Mouse (Mus musculus) stomach, embryonic 14.5 days (tissue): ENCODE measurements around the gene Grik1. TPM values are rescaled to one million over a fixed set of nuclear protein-coding genes. Genes with fewer than 3 reads are reported as not detected.
A peak's percentile ranks its signal among the peaks of the same experiment; 100 is the strongest.

Source experiments
- ATAC-seq: fragments of 200-750 bp; cut with Nextera tagmentation; 2 replicates; pipeline ENCODE4 v1.8.0; 2017; ENCODE audit warnings: low read depth, moderate TSS enrichment; ENCODE audit not compliant: insufficient number of reproducible peaks, insufficient read depth, low FRiP score
- H3K27ac ChIP-seq: fragments of 300-500 bp; sonication (generic); 2 replicates; pipeline ENCODE4 v1.5.1; 2014; ENCODE audit warnings: mild to moderate bottlenecking, low read length, moderate library complexity, mixed read lengths
- H3K27me3 ChIP-seq: fragments of 300-500 bp; sonication (generic); 2 replicates; pipeline ENCODE4 v1.6.1; 2014; ENCODE audit warnings: low read length, control low read depth, mixed read lengths; ENCODE audit not compliant: control insufficient read depth, insufficient read depth
- H3K36me3 ChIP-seq: fragments of 300-500 bp; sonication (generic); 2 replicates; pipeline ENCODE4 v1.6.1; 2014; ENCODE audit warnings: mild to moderate bottlenecking, control low read depth, low read length, moderate library complexity, mixed read lengths; ENCODE audit not compliant: control insufficient read depth, insufficient read depth
- H3K4me1 ChIP-seq: fragments of 300-500 bp; sonication (generic); 2 replicates; pipeline ENCODE4 v1.6.1; 2014; ENCODE audit warnings: low read length, control low read depth, mixed read lengths; ENCODE audit not compliant: control insufficient read depth, insufficient read depth
- H3K4me2 ChIP-seq: fragments of 300-500 bp; sonication (generic); replicated peaks from 2 replicates; pipeline ENCODE4 v1.6.1; 2014; ENCODE audit warnings: low read depth, low read length, control low read depth
- H3K4me3 ChIP-seq: fragments of 300-500 bp; sonication (generic); 2 replicates; pipeline ENCODE4 v1.5.1; 2014; ENCODE audit warnings: low read depth, low read length, control low read depth
- H3K9ac ChIP-seq: fragments of 300-500 bp; sonication (generic); replicated peaks from 2 replicates; pipeline ENCODE4 v1.6.1; 2014; ENCODE audit warnings: low read depth, mild to moderate bottlenecking, control low read depth, low read length, moderate library complexity, mixed read lengths
- H3K9me3 ChIP-seq: fragments of 300-500 bp; sonication (generic); 2 replicates; pipeline ENCODE4 v1.6.1; 2016; ENCODE audit warnings: low read depth, low read length, control low read depth; ENCODE audit not compliant: control insufficient read depth
- WGBS: fragments of 180-500 bp; shearing (Covaris S2); extraction: QIAGEN DNeasy Blood & Tissue Kit; methylation state at CpG from one replicate; pipeline ENCODE4 v1.1.7; 2014; 5-methylcytosine and 5-hydroxymethylcytosine counted together
- polyA plus RNA-seq: library from polyadenylated mRNA; unstranded; fragments of >200 nt; fragmentation: Nextera tagmentation; extraction: Ambion mirVana; gene quantifications from 2 replicates; pipeline ENCODE4 v1.2.1, GENCODE M21; 2014

Gene Grik1
- polyA plus RNA-seq, 1 experiment from 2014 or later = 5.1 TPM

DNA sequence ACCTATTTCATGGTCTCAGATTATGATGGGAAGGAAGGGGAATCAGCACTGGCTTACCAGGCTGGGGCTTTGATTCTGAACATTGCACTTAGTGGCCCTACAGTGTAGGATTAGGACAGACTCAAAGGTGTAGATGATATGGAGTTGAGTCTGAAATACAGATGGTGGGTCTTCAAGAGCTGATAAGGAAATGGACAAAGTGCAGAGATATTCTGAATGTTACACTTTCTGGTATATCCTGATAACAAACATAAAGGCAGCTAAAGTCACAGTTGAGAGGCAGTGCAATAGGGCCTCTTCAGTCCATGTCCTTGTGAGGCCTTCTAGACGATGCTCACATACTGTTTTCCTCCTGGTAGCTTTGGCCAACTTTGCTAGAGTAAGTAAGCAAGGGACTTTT is 345.7 kb downstream of the Grik1 start:
- Histone ChIP-seq H3K4me1 (no peaks in the 10 kb centered on the region), H3K36me3 (no peaks in the 10 kb centered on the region), H3K4me2 (no peak overlapping the region), H3K27ac (no peak overlapping the region), H3K9ac (no peak overlapping the region), H3K4me3 (no peak overlapping the region), H3K27me3 (no peaks in the 10 kb centered on the region), H3K9me3 (no peaks in the 10 kb centered on the region)
- WGBS = 81% methylated on average over 1 of the region's 1 CpGs
- no peak for ATAC-seq

DNA sequence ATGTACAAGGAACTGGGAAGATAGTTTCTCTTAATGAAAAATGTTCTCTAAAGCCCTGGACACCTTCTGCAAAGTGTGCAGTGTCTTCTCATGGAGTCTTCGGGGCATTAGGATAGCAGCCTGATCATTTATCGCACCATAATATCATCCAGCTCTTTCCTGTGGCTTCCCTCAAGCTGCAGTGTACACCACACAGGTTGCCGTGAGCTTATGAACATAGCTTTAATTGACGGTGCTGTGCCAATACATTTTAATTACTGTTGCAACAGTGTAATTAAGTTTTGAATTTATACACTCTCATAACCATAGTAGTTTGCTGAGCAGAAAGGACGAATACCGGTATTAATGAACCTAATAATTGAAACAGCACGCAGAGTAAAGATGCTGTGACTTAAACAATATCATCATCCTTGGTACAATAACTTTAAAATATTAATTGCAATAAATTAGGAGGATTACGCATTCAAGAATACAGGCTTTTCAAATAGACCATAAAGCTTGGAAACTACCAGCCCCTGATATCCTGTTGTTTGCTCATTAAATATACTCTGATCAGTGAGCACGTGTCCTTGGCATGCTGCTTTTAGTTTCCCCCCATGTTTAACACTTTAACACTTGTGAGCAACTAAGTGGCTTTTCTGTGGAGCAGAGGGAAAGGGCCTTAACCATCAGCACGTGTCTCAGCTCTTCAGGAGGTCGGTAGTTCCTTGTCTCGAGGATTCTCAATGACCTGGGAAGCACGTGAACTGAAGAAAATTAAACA is 347.8 kb downstream of the Grik1 start:
- Histone ChIP-seq H3K36me3 (no peaks in the 10 kb centered on the region), H3K4me1 (no peaks in the 10 kb centered on the region), H3K27ac (no peak overlapping the region), H3K27me3 (no peaks in the 10 kb centered on the region), H3K4me3 (no peak overlapping the region), H3K9me3 (no peaks in the 10 kb centered on the region), H3K9ac (no peak overlapping the region), H3K4me2 (no peak overlapping the region)
- no peak for ATAC-seq
- 89% methylated on average over 13 of the region's 13 CpGs for WGBS

DNA sequence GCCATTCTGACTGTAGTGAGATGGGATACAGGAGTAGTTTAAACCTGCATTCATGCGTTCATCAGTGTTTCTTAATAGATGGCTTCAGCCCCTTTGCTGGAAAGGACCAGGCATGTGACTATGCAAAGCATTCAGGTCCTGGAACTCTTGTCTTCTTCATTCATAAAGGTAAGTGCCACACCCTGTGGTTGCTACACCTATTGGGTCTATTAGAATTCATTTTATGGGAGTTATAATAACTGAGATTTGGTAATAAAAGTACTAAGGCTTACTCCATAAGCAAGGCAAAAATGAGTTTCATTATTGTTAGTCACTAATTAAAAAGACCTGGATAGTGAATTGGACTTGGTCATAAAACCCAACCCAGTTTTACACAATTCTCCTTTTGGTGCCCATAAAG is 355.4 kb downstream of the Grik1 start:
- WGBS = 83% methylated on average over 1 of the region's 1 CpGs
- ATAC-seq = no peak

DNA sequence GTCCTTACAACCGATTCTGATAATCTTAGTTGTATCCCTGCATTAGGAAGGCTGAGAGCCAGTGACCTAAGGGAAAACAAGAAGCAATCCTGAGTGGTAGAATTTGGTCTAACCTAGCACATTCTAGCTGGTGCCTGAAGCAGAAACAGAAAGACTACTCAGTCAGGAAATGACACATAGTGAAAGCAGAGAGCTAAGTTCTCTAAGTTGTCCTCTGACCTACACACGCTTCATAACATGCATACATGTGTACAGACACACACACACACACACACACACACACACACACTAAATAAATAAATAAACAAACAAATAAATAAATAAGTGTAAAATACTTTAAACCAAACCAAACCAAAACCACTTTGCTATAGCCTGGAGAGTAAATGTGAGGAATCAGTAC is 358.7 kb downstream of the Grik1 start:
- no peak overlapping the region for H3K9ac ChIP-seq
- H3K9me3 ChIP-seq = no peaks in the 10 kb centered on the region
- WGBS = 86% methylated on average over 2 of the region's 2 CpGs
- no peak overlapping the region for H3K4me2 ChIP-seq
- no peak for ATAC-seq
- no peak overlapping the region for H3K27ac ChIP-seq
- H3K4me1 ChIP-seq = 0 out of 2 replicates have a peak, but pooled peaks cover 3% of the 10 kb centered on the region
- H3K27me3 ChIP-seq = no peaks in the 10 kb centered on the region
- H3K4me3 ChIP-seq = no peak overlapping the region
- H3K36me3 ChIP-seq = no peaks in the 10 kb centered on the region

More for the DNA sequence above, 355.4 kb downstream of the Grik1 start:
- no peaks in the 10 kb centered on the region for H3K36me3 ChIP-seq
- no peak overlapping the region for H3K27ac ChIP-seq
- no peak overlapping the region for H3K4me3 ChIP-seq
- no peak overlapping the region for H3K4me2 ChIP-seq
- no peaks in the 10 kb centered on the region for H3K9me3 ChIP-seq
- H3K27me3 ChIP-seq = no peaks in the 10 kb centered on the region
- no peak overlapping the region for H3K9ac ChIP-seq
- H3K4me1 ChIP-seq = no peaks in the 10 kb centered on the region

DNA sequence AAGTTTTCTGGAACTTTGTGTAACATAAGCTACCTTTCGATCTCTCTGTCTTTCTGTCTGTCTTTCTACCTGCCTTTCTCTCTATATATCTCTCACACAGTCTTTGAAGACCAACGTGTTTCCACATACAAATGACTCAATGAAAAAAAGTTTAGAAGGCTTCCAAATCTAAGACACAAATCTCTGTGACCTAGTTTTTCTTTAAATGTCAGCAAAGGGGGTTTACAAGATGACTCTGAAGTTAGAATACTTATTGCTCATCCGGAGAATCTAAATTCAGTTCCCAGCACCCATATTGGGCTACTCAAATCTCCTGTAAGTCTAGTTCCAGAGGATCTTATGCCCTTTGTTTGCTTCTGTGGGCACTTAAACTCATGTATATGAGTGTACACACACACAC is 359.5 kb downstream of the Grik1 start:
- no peak for ATAC-seq
- H3K4me1 ChIP-seq = 0 out of 2 replicates have a peak, but pooled peaks cover 3% of the 10 kb centered on the region
- no peak overlapping the region for H3K27ac ChIP-seq
- WGBS = 83% methylated on average over 3 of the region's 3 CpGs
- no peak overlapping the region for H3K4me3 ChIP-seq
- no peaks in the 10 kb centered on the region for H3K27me3 ChIP-seq
- no peak overlapping the region for H3K9ac ChIP-seq
- no peaks in the 10 kb centered on the region for H3K36me3 ChIP-seq
- H3K4me2 ChIP-seq = no peak overlapping the region
- H3K9me3 ChIP-seq = no peaks in the 10 kb centered on the region

DNA sequence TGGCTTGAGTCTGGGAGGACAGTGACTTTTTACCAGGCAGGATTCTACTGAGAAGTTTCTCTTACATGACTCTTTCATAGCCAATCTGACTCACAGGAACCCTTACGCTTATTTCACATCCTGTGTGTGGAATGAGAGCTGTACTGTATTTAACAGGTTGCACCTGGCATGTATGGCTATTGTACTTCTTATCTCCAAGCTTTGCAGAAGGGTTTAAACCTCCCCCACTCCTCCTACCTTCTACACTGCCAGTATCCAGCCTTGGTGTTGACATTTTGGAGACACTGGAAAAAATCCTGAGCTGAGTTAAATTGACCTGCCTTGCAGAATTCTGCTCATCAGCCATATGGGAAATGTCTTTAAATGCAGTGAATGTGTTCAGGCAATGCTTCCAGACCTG is 361.4 kb downstream of the Grik1 start:
- 0 out of 2 replicates have a peak, but pooled peaks cover 3% of the 10 kb centered on the region for H3K4me1 ChIP-seq
- H3K4me3 ChIP-seq = no peak overlapping the region
- H3K27me3 ChIP-seq = no peaks in the 10 kb centered on the region
- no peak overlapping the region for H3K9ac ChIP-seq
- peak; percentile 86 for ATAC-seq
- H3K36me3 ChIP-seq = no peaks in the 10 kb centered on the region
- H3K9me3 ChIP-seq = no peaks in the 10 kb centered on the region
- no peak overlapping the region for H3K4me2 ChIP-seq
- H3K27ac ChIP-seq = no peak overlapping the region; the same call in 1 of the 2 replicates
- 47% methylated on average over 1 of the region's 1 CpGs for WGBS

DNA sequence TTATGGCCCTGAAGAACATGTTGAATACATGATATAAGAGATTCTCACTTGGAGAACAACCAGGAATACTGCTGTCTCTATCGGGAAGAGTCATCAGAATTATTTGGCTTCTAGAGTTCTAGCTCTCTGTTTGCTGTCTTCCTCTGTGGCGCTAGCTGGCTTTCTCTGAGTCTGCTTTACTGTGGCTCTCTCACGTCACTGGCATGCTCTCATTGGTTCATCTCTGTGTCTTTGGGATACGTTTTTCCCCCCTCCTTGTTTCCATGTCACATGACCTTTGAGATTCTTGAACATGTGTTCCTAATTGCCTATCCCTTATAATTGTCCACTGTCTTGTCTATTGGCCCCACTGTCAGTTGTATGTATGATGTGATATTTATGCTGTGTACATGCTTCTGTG is 372.2 kb downstream of the Grik1 start:
- Histone ChIP-seq H3K4me2 (no peak overlapping the region), H3K9me3 (no peaks in the 10 kb centered on the region), H3K9ac (no peak overlapping the region), H3K27me3 (no peaks in the 10 kb centered on the region), H3K4me1 (peaks cover 12% of the 10 kb centered on the region; the same call in 1 of the 2 replicates), H3K4me3 (no peak overlapping the region), H3K27ac (no peak overlapping the region), H3K36me3 (no peaks in the 10 kb centered on the region)
- no peak for ATAC-seq
- WGBS = 61% methylated on average over 4 of the region's 4 CpGs

DNA sequence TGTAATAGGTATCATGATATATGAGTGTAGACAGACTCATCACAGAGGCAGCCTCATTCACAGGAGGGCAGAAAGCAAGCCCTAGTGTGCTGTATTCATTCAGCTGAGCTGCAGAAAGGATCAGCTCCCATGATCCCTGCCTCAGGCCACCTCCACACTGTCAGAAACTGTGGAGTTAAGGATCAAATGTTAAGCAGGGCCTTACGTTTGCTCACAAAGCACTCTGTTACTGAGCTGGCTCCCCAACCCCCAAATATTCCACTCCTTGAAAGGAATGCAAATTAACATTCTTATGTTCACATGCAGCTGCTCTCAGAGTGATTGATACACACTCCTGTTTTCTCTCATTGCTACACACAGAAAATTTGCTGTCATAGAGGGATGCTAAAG is 372.9 kb downstream of the Grik1 start:
- H3K9ac ChIP-seq = no peak overlapping the region
- H3K9me3 ChIP-seq = no peaks in the 10 kb centered on the region
- peaks cover 12% of the 10 kb centered on the region; the same call in 1 of the 2 replicates for H3K4me1 ChIP-seq
- ATAC-seq = peak; percentile 71
- H3K27ac ChIP-seq = peak overlapping the region; percentile 52; the same call in 1 of the 2 replicates
- H3K36me3 ChIP-seq = no peaks in the 10 kb centered on the region
- 7% methylated on average over 1 of the region's 1 CpGs for WGBS
- H3K27me3 ChIP-seq = no peaks in the 10 kb centered on the region
- no peak overlapping the region for H3K4me2 ChIP-seq
- no peak overlapping the region for H3K4me3 ChIP-seq
